Mouse (Mus musculus) heart, embryonic 15.5 days (tissue): ENCODE data around the gene Lrrc36. TPM values are rescaled to one million over a fixed set of nuclear protein-coding genes. Genes with fewer than 3 reads are reported as not detected.

Source experiments
- ATAC-seq: fragments of 200-750 bp; cut with Nextera tagmentation; replicated peaks from 2 replicates; pipeline ENCODE4 v1.8.0; 2017; ENCODE audit warnings: low read depth, moderate TSS enrichment; ENCODE audit not compliant: insufficient number of reproducible peaks, insufficient read depth, low FRiP score
- H3K27ac ChIP-seq: fragments of 300-500 bp; sonication (generic); 2 replicates; pipeline ENCODE4 v1.5.1; 2015; ENCODE audit warnings: mild to moderate bottlenecking, inconsistent platforms
- H3K27me3 ChIP-seq: fragments of 300-500 bp; sonication (generic); 2 replicates; pipeline ENCODE4 v1.6.1; 2015; ENCODE audit warnings: inconsistent platforms
- H3K36me3 ChIP-seq: fragments of 300-500 bp; sonication (generic); 2 replicates; pipeline ENCODE4 v1.6.1; 2015; ENCODE audit warnings: mild to moderate bottlenecking, inconsistent platforms
- H3K4me1 ChIP-seq: fragments of 300-500 bp; sonication (generic); replicated peaks from 2 replicates; pipeline ENCODE4 v1.6.1; 2015; ENCODE audit warnings: inconsistent platforms
- H3K4me2 ChIP-seq: fragments of 300-500 bp; sonication (generic); 2 replicates; pipeline ENCODE4 v1.6.1; 2015; ENCODE audit warnings: inconsistent platforms, mild to moderate bottlenecking, moderate library complexity
- H3K4me3 ChIP-seq: fragments of 300-500 bp; sonication (generic); 2 replicates; pipeline ENCODE4 v1.5.1; 2015; ENCODE audit warnings: mild to moderate bottlenecking, inconsistent platforms
- H3K9ac ChIP-seq: fragments of 300-500 bp; sonication (generic); 2 replicates; pipeline ENCODE4 v1.6.1; 2015; ENCODE audit warnings: mild to moderate bottlenecking, inconsistent platforms
- H3K9me3 ChIP-seq: fragments of 300-500 bp; sonication (generic); replicated peaks from 2 replicates; pipeline ENCODE4 v1.6.1; 2016; ENCODE audit warnings: inconsistent platforms
- WGBS: fragments of 180-500 bp; shearing (Covaris S2); methylation state at CpG from one replicate; pipeline ENCODE4 v1.1.7; 2015; ENCODE audit warnings: mixed read lengths; 5-methylcytosine and 5-hydroxymethylcytosine counted together
- polyA plus RNA-seq: library from polyadenylated mRNA; unstranded; fragments of >200 nt; fragmentation: Nextera tagmentation; extraction: Ambion mirVana; gene quantifications from 2 replicates; pipeline ENCODE4 v1.2.1, GENCODE M21; 2015

The Lrrc36 gene
- polyA plus RNA-seq, 1 experiment from 2014 or later, result 0.19 TPM

DNA sequence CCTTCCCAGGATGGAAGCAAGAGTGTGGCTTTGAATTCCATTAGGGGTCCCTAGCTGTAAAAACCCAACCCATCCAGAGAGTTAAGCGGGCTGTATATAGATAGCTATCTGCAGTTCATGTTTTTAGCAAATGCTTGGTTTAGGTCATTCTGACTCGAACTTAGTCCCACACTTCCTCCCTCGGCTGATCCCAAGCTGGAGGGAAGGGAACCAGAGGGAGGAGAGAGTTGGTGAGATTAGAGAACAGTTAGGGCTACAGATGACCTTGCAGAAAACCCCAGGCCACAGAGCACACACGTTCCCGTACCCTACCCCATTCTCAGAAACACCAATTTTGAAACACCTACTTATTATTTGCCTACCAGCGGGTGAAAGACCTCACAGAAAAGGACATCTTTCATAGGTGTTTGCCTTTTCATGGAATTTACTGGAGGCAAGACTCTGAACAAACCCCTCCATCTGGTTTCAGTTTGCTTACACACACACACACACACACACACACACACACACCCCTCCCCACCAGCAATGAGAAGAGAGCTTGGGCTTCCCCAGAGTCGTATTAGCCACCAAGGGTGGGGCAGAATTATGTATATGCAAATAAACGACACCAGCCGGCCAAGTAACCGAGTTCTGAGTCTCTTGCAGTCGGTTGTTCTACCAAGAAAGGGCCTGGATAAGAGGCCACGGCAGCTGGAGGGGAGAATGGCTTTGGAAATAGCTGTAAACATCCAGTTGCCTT is 96.8 kb downstream of the Lrrc36 start:
- no peak for ATAC-seq

More for the DNA sequence above, 96.8 kb downstream of the Lrrc36 start:
- Histone ChIP-seq H3K9me3 (no peaks in the 10 kb centered on the region), H3K4me1 (peaks cover 4% of the 10 kb centered on the region), H3K9ac (no peak overlapping the region), H3K4me2 (no peak overlapping the region), H3K4me3 (no peak overlapping the region), H3K27ac (no peak overlapping the region), H3K27me3 (0 out of 2 replicates have a peak, but pooled peaks cover 4% of the 10 kb centered on the region), H3K36me3 (no peaks in the 10 kb centered on the region)
- WGBS, result 45% methylated on average over 12 of the region's 12 CpGs

Other genes with a start within 250 kb of the Lrrc36 start
- 39.2 and 40.1 TPM in 2 replicates for gene Cbfb, start 242.9 kb upstream of the Lrrc36 start, polyA plus RNA-seq
- gene D230025D16Rik, start 188.4 kb upstream of the Lrrc36 start, polyA plus RNA-seq, result 17.7 and 19.6 TPM in 2 replicates
- 13.6 and 17.6 TPM in 2 replicates for gene B3gnt9, start 158.4 kb upstream of the Lrrc36 start, polyA plus RNA-seq
- 17.9 and 24.0 TPM in 2 replicates for gene Tradd, start 149.0 kb upstream of the Lrrc36 start, polyA plus RNA-seq
- 3.1 and 4.5 TPM in 2 replicates for gene Fbxl8, start 148.9 kb upstream of the Lrrc36 start, polyA plus RNA-seq
- 0.13 and 0.30 TPM in 2 replicates for gene Hsf4, start 143.8 kb upstream of the Lrrc36 start, polyA plus RNA-seq
- gene Nol3, start 137.4 kb upstream of the Lrrc36 start, polyA plus RNA-seq, result 3.8 and 4.7 TPM in 2 replicates
- 4.9 and 6.7 TPM in 2 replicates for gene 4931428F04Rik, start 123.7 kb upstream of the Lrrc36 start, polyA plus RNA-seq
- 12.3 and 14.2 TPM in 2 replicates for gene Exoc3l, start 117.5 kb upstream of the Lrrc36 start, polyA plus RNA-seq
- 38.3 and 61.5 TPM in 2 replicates for gene E2f4, start 115.9 kb upstream of the Lrrc36 start, polyA plus RNA-seq
- 2.3 and 4.6 TPM in 2 replicates for gene Elmo3, start 108.0 kb upstream of the Lrrc36 start, polyA plus RNA-seq
- 0.62 and 1.0 TPM in 2 replicates for gene Lrrc29, start 87.3 kb upstream of the Lrrc36 start, polyA plus RNA-seq
- 73.0 and 89.2 TPM in 2 replicates for gene Tmem208, start 87.2 kb upstream of the Lrrc36 start, polyA plus RNA-seq
- 1.4 and 2.3 TPM in 2 replicates for gene Fhod1, start 65.6 kb upstream of the Lrrc36 start, polyA plus RNA-seq
- 0.94 and 2.0 TPM in 2 replicates for gene Slc9a5, start 64.7 kb upstream of the Lrrc36 start, polyA plus RNA-seq
- gene Plekhg4, start 40.3 kb upstream of the Lrrc36 start, polyA plus RNA-seq, result 0.14 and 0.19 TPM in 2 replicates
- 0.09 and 0.11 TPM in 2 replicates for gene Kctd19, start 69 bp upstream of the Lrrc36 start, polyA plus RNA-seq
- gene Tppp3, start 58.0 kb downstream of the Lrrc36 start, polyA plus RNA-seq, result 27.5 and 39.8 TPM in 2 replicates
- gene Zdhhc1, start 83.3 kb downstream of the Lrrc36 start, polyA plus RNA-seq, result 23.2 and 30.7 TPM in 2 replicates
- gene Hsd11b2, start 105.2 kb downstream of the Lrrc36 start, polyA plus RNA-seq, result 0.15 and 0.58 TPM in 2 replicates
- gene Atp6v0d1, start 152.5 kb downstream of the Lrrc36 start, polyA plus RNA-seq, result 50.0 and 63.3 TPM in 2 replicates
- 27.9 and 36.5 TPM in 2 replicates for gene Ripor1, start 191.7 kb downstream of the Lrrc36 start, polyA plus RNA-seq
- 64.5 and 77.1 TPM in 2 replicates for gene Ctcf, start 223.0 kb downstream of the Lrrc36 start, polyA plus RNA-seq
- gene Agrp, start 223.8 kb downstream of the Lrrc36 start, polyA plus RNA-seq, result 0.24 and 0.29 TPM in 2 replicates